Mouse (Mus musculus): ENCODE data around the gene Myo1e.
A peak's percentile ranks its signal among the peaks of the same experiment; 100 is the strongest.

Myo1e gene

DNA sequence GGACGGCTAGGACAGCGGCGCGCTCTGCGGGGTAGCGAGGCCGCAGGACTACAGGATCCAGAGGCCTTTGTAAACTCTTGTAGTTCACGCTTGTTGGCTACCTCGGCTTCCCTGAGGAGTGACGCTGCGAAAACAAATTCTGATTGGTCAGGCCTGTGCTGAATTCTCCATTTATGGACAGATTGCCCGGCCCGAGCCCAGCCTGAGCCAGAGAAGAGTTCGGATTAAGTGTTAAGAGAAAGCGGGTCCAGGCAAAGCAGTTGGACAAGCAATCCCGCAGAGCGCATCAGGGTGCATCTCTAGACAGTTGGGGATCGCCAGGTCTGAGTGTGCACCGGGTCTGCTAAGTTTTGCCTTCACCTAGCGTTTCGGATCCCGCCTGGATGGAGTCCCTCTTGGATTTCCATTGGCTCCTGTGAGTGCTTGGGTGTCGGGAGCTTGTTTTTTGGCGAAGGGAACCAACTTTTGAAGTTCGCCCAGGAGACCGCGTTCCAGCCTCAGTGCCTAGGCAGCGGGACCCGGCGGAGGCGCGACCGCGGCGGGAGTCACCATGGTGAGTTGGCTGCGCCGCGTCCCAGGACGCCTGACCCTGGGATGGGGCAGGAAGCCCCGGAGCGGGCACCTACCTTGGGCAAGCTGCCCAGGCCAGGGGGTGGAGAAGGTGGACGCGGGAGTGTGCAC lies at the start of gene Myo1e:
TSS of gene Myo1e (plus strand) at position 200 of the 681 bp plus-strand sequence.
- peak; percentile 84 for DNase-seq (ENCODE audit: extremely low spot score, low spot score)

DNA sequence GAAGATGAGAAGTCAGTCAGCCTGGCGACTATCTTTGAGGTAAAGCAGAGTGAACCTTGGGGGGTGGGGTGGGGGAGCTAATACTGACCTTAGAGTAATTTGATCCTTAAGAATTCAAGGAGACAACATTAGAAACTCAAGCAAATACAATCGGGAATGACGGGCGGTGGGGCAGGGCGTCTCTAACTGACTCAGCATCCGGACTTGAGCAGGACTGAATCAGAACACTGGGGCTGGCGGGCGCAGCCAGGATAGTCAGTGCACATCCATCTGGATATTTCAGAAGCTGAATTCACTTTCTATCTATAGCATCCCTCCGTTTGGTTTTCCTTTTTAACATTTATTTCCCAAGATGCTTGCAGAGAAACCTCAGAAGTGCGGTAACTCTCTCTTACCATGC lies 47.1 kb upstream of the Myo1e start:
- DNase-seq (ENCODE audit: extremely low spot score, low spot score): no peak

DNA sequence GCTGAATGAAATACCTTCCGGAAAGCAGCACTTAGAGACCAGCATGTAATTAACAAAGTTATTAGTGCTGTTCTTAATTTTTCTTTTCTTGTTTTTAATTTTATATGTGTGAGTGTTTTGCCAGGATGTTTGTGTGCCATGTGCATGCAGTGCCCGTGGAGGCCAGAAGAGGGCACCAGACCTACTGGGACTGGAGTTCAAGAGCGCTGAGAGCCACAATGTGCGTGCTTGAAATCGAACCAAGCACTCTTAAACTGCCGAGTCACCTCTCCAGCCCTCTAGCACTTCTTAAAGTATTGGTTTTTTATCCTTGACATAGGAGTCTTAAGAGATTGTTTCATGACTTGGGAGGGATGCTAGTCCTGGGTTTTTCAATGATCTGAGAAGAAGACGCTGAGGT lies 38.2 kb upstream of the Myo1e start:
- peak; percentile 23 for DNase-seq (ENCODE audit: extremely low spot score, low spot score)

DNA sequence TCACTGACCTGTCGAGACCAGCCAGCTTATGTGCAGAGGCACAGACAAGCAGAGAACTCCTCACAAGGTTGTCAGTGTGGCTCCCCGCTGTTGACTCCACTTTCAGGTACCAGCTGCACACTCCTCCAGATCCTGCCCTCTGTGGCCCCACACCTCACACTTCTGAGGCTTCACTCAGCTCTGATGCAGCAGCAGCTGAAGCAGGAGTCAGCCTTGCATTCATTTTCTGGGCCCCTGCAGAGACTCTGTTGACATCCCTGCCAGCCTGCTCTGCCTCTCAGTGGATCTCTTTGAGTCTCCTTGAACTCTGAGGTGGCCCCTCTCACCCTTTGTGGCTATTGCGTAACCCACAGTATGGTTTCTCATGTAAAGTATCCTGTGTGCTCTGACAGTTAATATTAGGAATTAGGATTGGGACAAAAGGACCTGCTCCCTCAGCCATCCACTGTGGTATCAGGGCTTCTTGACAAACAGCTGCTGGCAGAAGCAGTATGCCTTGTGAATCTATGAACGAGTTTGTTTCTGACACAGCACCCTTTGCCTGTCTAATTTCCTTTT lies 32.8 kb upstream of the Myo1e start:
- DNase-seq (ENCODE audit: extremely low spot score, low spot score): no peak

DNA sequence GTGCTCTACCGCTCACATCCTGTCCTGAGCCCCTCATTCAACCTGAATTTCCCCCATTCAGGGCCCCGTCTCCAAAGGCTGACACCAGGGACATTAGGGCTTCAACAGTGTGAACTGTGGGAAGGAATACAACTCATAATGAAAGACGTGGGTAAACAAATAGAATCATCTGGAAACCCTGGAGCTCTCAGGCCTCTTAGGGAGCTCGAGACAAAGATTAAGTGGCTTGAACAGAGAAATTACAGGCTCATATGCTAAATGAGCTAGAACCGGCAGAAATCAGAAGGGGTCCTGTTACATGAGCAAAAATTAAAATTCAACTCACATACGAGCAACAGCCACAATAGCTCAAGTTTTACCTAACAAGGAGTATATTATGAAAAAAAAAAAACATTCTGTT lies 32.3 kb upstream of the Myo1e start:
- DNase-seq (ENCODE audit: extremely low spot score, low spot score): no peak

DNA sequence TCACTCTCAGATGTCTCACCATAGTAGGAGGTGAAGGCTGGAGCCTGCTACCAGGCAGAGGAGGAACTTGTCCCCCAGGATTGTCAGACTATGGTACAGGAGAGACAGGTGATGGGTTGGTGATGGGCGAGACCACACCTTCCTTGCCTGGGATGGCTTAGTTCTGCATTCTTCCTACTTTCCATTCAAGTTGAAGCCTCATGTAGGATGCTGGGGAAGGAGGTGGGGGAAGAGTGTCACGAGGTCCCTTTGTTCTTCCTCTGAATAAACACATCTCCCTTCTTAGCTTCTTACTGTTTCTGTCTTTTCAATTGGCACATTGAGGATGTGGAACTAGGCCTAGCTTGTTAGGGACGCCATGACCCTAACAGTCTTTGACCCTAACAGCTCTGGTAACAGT lies 30.9 kb upstream of the Myo1e start:
- no peak for DNase-seq (ENCODE audit: extremely low spot score, low spot score)

DNA sequence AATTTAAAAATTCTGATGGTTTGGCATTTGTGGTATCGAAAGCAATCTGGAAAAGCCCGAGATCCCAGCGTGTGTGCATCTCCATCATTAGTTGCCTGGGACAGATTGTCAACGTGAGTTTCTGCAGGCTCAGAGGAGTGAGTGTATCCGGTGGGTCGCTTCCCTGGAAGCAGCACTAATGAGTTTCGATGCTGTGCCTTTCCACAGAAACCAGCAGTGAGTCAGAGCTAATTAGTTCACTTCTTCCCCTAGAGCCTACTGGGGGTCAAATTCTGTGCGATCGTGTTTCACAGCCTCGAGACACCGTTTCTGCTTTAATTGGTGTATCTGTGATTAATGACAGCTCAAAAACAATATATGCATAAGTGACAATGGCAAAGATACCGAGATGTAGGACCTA lies 25.4 kb upstream of the Myo1e start:
- no peak for DNase-seq (ENCODE audit: extremely low spot score, low spot score)

DNA sequence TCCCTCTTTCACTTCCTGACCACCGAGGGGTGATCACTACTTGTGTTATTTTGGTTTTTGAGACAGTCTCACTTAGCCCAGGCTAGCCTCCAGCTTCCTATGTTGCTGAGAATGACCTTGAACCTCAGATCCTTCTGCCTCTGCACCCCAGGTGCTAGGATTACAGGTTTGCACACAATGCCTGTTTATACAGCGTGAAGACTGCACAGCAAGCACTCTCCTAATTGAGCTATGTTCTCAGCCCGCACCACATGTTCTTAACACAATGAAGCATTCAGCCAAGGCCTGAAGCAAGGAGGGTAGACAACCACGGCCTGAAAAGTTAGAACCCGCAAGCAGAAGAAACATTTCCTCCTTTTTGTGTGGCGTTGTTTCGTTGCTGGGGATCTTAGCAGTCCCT lies 24.5 kb upstream of the Myo1e start:
- no peak for DNase-seq (ENCODE audit: extremely low spot score, low spot score)

DNA sequence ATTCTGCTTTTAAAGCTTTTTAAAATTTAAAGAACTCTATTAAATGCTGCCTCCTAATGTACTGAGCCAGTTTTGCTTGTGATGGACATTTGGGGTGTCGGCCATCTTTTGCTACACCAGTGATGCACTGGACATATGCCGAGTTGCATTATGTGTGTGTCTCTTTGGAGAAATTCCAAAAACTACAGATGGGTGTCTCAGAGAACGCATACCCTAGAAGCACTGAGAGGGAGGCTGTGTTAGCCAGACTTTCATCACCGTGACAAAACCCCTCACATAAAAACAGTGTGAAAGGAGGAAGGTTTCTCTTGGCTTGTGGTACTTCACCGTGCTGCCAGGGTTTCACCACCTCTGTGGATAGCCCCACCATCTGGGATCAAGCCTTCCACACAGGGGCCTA lies 14.8 kb upstream of the Myo1e start:
- DNase-seq (ENCODE audit: extremely low spot score, low spot score): no peak

DNA sequence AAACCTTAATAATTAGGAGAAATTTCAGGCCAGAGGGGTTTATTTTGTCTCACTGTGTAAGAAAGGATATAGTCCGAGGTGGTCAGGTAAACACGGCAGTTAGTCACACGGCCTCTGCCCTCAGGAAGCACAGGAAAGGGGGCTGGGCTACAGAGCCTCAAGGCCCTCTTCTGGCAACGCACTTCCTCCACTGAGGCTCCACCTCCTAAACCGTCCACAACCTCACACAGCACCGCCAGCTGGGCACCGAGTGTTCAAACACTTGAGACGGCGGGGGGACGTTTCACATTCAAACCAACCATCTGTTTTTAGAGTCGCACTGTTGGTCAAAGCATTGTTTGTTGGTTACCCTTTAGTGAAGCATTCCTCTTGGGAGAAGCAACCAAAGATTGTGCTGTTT lies 12.5 kb upstream of the Myo1e start:
- DNase-seq (ENCODE audit: extremely low spot score, low spot score): no peak

DNA sequence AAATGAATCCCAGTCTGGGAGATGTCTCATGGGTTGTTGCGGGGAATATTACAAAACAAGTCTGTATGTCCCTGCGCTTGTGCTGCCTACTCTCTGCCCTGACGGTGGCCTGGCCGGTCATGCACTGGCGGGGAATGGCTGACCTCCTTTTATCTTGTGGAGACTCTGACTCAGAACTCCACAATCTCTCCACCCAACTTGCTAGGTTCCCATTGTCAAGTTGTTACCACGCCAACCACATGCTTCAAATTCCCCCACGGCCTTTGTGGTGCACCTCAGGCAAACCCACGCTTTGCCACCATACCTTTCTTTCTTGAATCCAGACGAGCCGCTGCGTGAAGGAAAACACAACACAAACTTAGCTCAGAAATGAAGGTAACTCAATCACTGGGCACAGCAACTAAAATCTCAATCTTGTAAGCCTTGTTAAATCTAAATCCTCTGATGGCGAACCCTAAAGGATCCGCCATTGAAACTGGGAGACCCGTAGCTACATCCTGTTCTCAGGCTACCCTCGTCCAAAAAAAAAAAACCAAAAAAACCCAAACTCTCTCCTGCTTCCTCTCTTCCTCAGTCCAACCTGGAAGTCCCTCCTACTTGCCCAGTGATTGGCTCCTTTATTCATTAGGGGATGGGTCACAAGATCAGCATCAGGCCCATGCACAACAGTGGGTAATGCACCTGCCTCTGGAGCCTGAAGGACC lies 10.0 kb upstream of the Myo1e start:
- no peak for DNase-seq (ENCODE audit: extremely low spot score, low spot score)

DNA sequence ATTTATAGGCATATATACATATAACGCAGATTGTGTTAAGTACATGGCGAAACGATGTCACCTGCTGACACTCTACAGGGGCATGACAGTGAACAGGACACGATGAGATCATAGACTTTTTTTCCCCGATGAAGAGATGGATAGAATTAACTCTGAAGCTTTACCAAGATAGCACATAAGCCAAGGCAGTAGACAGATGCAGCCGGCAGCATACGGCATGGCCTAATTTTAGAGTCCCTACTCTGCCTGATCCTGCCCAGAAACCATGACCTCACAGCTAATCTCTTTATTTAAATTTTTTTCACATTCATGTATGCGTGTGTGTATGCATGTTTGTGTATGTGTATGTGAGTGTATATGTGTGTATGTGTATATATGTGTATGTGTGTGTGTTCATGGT lies 9.2 kb upstream of the Myo1e start:
- DNase-seq (ENCODE audit: extremely low spot score, low spot score): no peak

DNA sequence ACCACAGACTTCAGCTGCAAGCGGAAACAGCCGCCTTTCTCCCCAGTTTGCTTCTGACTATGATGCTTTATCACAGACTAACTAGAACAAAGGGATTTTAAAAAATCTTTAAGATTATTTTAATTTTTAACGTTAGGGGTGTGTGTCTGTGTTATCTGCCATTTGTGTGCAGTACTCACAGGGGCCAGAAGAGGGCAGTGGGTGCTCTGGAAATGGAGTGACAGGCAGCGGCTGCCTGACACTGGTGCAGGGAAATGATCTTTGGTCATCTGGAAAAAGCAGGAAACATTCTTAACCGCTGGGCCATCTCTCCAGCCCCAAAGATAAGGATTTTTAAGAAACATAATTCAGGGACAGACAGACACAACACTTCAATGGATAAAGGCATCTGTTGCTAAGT lies 4.4 kb upstream of the Myo1e start:
- DNase-seq (ENCODE audit: extremely low spot score, low spot score): peak; percentile 51

DNA sequence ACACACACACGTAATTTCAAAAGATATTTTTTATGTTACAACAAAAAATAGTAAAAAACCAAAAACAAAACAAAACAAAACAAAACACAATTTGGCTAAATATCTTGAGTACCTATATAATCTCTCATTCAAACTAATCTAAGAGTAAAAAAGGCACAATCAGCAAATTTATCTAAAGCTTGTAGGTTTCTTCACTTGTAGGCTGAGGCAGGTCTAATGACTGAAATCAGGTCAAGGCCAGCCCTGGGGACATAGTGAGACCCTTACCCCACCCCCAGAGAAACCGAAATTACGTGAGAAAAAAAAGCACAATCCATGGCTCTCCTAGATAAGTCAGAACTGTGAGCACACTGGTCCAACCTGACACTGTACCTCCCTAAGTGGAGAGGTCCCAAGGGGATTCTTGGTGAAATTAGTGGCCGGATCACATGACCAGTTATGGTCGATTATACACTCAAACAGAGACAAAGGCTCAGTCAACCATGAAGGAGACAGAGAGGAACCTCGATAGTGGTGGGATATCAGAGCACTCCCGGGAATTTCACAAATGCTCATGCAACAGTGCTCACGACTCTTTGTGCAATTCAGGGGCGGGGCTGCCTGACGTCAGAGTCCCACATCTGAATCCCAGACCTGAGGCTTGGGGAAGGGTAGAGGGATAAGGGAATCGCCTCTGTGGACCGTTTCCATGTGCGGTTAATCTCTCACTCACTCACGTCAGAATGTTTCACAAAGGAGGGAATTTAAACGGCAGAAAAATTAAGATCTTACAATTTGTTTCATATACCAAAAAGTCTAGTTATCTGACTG lies 3.7 kb upstream of the Myo1e start:
- DNase-seq (ENCODE audit: extremely low spot score, low spot score): no peak

DNA sequence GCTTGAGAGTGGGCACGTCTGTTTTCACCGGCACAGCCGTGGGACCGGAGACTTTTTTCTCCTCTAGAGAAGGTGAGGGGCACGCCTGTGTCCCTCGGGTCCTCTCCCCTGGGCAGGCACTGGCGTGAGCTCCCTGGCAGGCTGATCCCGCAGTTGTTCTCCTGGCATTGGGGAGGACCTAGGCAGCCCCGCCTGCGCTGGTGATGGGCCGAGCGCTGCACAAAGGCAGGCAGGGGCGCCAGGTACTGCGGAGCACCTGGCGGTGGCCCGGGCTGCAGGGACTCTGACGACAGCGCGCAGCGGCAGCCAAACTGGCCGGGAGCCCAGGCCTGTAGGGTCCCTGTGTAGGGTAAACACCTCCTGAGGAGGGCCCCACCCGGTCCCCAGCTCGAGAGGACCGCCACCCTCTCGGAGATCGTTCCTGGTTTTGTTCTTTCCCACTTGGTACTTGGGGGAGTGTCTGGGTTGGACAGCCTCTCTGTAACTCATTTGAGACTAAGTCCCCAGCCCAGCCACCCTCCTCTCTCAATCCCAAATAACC lies 901 bp downstream of the Myo1e start:
- DNase-seq (ENCODE audit: extremely low spot score, low spot score): peak; percentile 39

DNA sequence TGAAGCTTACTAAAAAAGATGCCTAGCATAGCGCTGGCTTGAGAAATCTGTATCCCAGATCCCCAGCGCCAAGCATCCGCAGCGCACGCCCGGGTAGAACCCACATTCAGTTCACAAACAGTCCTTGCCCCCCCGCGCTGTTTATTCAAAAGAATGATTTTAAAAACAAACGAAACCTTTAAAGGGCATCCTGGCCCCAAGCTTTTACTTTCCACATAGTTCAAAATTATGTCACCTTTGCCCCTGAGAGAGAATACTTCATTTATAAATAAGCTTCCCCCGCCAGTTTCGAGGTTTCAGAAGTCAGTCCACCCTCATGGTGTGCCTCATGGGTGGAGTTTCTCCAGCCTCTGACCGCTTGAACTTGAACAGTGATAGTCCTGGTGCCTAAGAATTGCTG lies 1.6 kb downstream of the Myo1e start:
- DNase-seq (ENCODE audit: extremely low spot score, low spot score): no peak

DNA sequence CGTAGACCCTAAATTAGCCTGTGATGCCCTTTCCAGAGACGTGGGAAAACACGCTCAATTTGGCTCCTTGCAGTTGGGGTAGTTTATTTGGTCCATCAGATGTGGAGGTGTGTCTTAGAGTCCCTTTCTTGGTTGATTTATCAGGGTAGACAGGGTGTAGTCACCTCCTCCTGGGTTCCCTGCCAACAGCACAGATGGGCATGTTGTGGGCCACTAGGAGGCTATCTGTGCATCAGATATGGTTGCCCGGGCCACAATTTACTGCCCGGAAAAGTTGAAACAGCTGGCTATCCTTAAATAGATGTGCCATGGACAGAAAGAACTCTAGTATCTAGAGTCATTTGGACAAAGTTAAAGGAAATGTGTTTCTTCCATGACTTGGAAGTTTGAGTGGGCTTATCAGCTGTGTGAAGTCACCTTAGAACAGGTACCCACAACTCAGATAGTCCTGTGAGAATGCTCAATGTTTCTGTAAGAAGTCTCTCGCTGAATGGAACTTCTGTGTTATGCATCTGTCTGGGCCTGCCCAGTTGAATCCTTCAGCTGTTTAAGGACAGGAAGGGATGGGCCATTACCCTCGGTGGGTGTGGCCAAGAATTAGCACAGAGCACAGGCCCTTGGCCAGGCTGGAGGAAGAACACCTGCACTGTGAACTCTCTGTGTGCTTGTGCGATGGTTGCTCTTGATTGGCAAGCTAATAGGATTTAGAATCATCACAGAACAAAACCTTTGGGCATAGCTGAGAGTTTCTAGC lies 2.3 kb downstream of the Myo1e start:
- no peak for DNase-seq (ENCODE audit: extremely low spot score, low spot score)

DNA sequence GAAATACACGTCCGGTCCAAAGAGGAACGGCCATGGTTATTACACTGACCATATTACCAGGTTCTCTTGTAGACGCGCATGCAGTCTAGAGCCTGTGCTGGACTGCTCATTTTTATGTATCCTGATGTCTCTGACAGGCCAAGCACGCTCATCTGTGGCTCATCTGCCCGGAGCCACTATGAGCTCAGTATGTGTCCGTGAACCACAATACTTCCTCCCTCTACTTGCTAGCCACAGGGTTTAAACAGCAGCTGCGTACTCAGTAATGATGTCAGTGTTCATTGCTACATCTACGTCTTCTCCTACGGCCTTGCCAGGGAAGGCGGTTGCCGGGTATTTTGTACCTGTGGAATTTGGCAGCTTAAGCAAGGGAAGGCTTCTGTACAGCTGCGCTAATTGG lies 4.5 kb downstream of the Myo1e start:
- no peak for DNase-seq (ENCODE audit: extremely low spot score, low spot score)

DNA sequence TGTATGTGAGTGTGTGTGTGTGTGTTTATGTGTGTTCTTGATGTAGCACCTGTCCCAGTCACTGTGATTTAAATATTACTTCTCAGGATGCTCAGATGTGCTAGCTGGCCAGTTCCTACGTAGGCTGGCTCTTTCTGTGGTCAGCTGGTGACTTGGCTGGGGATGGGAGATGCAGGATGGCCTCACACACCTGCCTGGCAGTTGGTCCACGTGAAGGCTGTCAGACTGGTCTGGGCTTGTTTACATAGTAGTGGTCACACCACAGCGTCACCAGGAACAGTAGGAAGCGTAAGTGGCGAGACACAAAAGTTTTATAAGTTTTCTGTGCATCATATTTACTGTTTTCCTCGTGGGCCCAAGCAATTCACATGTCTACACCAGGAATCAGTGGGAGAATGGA lies 9.4 kb downstream of the Myo1e start:
- DNase-seq (ENCODE audit: extremely low spot score, low spot score): no peak

DNA sequence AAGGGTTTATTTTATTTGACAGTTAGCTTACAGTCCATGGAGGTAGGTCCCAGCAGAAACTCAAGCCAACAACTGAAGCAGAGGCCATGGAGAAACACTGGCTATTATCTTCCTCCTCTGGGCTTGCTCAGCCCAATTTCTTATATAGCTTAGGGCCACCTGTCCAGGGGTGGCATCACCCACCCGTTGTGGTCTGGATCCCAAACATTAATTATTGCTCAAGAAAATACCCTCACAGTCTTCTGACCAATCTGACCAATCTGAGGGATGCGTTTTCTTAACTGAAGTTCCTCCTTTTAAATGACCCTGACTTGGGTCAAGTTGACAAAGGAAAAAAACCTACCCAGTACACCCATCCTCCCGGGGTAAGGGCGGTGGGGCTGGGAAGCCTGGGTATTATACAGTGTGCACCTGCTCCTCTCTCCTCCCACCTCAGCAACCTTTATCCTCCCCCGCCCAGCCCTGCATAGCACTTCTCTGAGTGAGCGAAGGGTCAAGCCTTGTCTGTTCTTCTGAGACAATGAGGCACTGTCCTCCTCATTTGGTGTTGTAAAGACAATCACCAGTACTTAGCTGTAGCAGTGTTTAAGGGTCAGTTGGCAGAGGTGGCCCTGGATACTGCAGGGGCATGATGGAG lies 12.3 kb downstream of the Myo1e start:
- no peak for DNase-seq (ENCODE audit: extremely low spot score, low spot score)

Data from neural tube, embryonic 10.5 days (tissue).